Mouse (Mus musculus) MEL (cell line): ENCODE measurements around the gene Prm2. TPM values are rescaled to one million over a fixed set of nuclear protein-coding genes. Genes with fewer than 3 reads are reported as not detected.
A peak's percentile ranks its signal among the peaks of the same experiment; 100 is the strongest.

Source experiments
- DNase-seq: peaks from one replicate; pipeline ENCODE4 v3.0.0; 2011; ENCODE audit warnings: low read depth, low spot score
- H3K27ac ChIP-seq: 2 replicates; pipeline ENCODE4 v1.5.1; 2012; ENCODE audit warnings: low read depth, mild to moderate bottlenecking, control low read depth, low read length, moderate library complexity; ENCODE audit not compliant: control insufficient read depth
- H3K27me3 ChIP-seq, 2 experiments: fragments of 150-350 bp in 1 of 2; sonication (generic) in 1 of 2; 2 replicates each; pipeline ENCODE4 v1.6.1; 2012; ENCODE audit warnings: low read length in 2 of 2, mild to moderate bottlenecking in 2 of 2, improper control_type of control experiment in 1 of 2, moderate library complexity in 1 of 2; ENCODE audit not compliant: insufficient read depth in 2 of 2, control insufficient read depth in 1 of 2
- H3K36me3 ChIP-seq, 2 experiments: 2 replicates each; pipeline ENCODE4 v1.6.1; 2012 to 2014; ENCODE audit warnings: low read length in 2 of 2, improper control_type of control experiment in 1 of 2, inconsistent platforms in 1 of 2, mild to moderate bottlenecking in 1 of 2; ENCODE audit not compliant: insufficient read depth in 2 of 2, control insufficient read depth in 1 of 2
- H3K4me1 ChIP-seq, 2 experiments: fragments of 150-350 bp in 1 of 2; sonication (generic) in 1 of 2; 2 replicates each; pipeline ENCODE4 v1.6.1; 2012; ENCODE audit warnings: low read length in 2 of 2, improper control_type of control experiment in 1 of 2, mild to moderate bottlenecking in 1 of 2; ENCODE audit not compliant: insufficient read depth in 2 of 2, control insufficient read depth in 1 of 2
- H3K4me3 ChIP-seq, 2 experiments: fragments of 150-350 bp in 1 of 2; sonication (generic) in 1 of 2; 2 replicates each; pipeline ENCODE4 v1.5.1; 2012; ENCODE audit warnings: low read depth in 2 of 2, low read length in 2 of 2, mild to moderate bottlenecking in 2 of 2, moderate library complexity in 2 of 2, control low read depth in 1 of 2, improper control_type of control experiment in 1 of 2; ENCODE audit not compliant: control insufficient read depth in 1 of 2, insufficient read depth in 1 of 2
- H3K79me2 ChIP-seq: 2 replicates; pipeline ENCODE4 v1.6.1; 2012; ENCODE audit warnings: mild to moderate bottlenecking, low read length, moderate library complexity; ENCODE audit not compliant: control insufficient read depth, poor library complexity, insufficient read depth
- H3K9ac ChIP-seq: 2 replicates; pipeline ENCODE4 v1.6.1; 2012; ENCODE audit warnings: low read depth, mild to moderate bottlenecking, control low read depth, low read length, moderate library complexity; ENCODE audit not compliant: control insufficient read depth, poor library complexity, severe bottlenecking
- H3K9me3 ChIP-seq: fragments of 150-350 bp; sonication (generic); replicated peaks from 2 replicates; pipeline ENCODE4 v1.6.1; 2012; ENCODE audit warnings: mild to moderate bottlenecking, low read length, improper control_type of control experiment, moderate library complexity; ENCODE audit not compliant: insufficient read depth
- CHD1 ChIP-seq: IDR thresholded peaks from 2 replicates; pipeline ENCODE4 v1.6.1; 2012; ENCODE audit warnings: low read depth, mild to moderate bottlenecking, inconsistent platforms, low read length, improper control_type of control experiment
- CHD2 ChIP-seq: IDR thresholded peaks from 2 replicates; pipeline ENCODE4 v1.6.1; 2011; ENCODE audit warnings: low read length, improper control_type of control experiment
- CTCF ChIP-seq, 3 experiments: IDR thresholded peaks in 2 of 3; conservative IDR thresholded peaks in 1 of 3; 2 replicates each; pipeline ENCODE4 v1.5.1; 2011 to 2012; ENCODE audit warnings: low read length in 3 of 3, low read depth in 2 of 3, mild to moderate bottlenecking in 2 of 3, improper control_type of control experiment in 1 of 3, inconsistent platforms in 1 of 3, mixed read lengths in 1 of 3, moderate library complexity in 1 of 3; ENCODE audit not compliant: control insufficient read depth in 1 of 3, insufficient read depth in 1 of 3, poor library complexity in 1 of 3, severe bottlenecking in 1 of 3
- E2F4 ChIP-seq: IDR thresholded peaks from 2 replicates; pipeline ENCODE4 v1.6.1; 2011; ENCODE audit warnings: low read depth, low read length, improper control_type of control experiment, borderline replicate concordance
- ELF1 ChIP-seq: IDR thresholded peaks from 2 replicates; pipeline ENCODE4 v1.6.1; 2014; ENCODE audit warnings: low read depth, mild to moderate bottlenecking, inconsistent platforms, low read length, improper control_type of control experiment, moderate library complexity
- EP300 ChIP-seq, 2 experiments: IDR thresholded peaks; 2 replicates each; pipeline ENCODE4 v1.6.1; 2011; ENCODE audit warnings: improper control_type of control experiment in 2 of 2, low read length in 2 of 2, low read depth in 1 of 2, mild to moderate bottlenecking in 1 of 2
- JUND ChIP-seq: IDR thresholded peaks from 2 replicates; pipeline ENCODE4 v1.6.1; 2011; ENCODE audit warnings: low read depth, mild to moderate bottlenecking, improper control_type of control experiment, low read length
- KAT2A ChIP-seq: conservative IDR thresholded peaks from 2 replicates; pipeline ENCODE4 v1.6.1; 2012; ENCODE audit warnings: low read depth, low read length, improper control_type of control experiment, inconsistent platforms
- MAZ ChIP-seq: IDR thresholded peaks from 2 replicates; pipeline ENCODE4 v1.6.1; 2012; ENCODE audit warnings: low read depth, mild to moderate bottlenecking, inconsistent platforms, low read length, improper control_type of control experiment
- MEF2A ChIP-seq: IDR thresholded peaks from 2 replicates; pipeline ENCODE4 v1.6.1; 2014; ENCODE audit warnings: low read depth, mild to moderate bottlenecking, inconsistent platforms, low read length, improper control_type of control experiment; ENCODE audit not compliant: poor library complexity, insufficient replicate concordance, severe bottlenecking; ENCODE audit errors: extremely low read depth
- MXI1 ChIP-seq: IDR thresholded peaks from 2 replicates; pipeline ENCODE4 v1.6.1; 2011; ENCODE audit warnings: mild to moderate bottlenecking, low read depth, low read length, improper control_type of control experiment
- MYB ChIP-seq: IDR thresholded peaks from 2 replicates; pipeline ENCODE4 v1.6.1; 2011; ENCODE audit warnings: mild to moderate bottlenecking, low read depth, low read length, improper control_type of control experiment
- NRF1 ChIP-seq: IDR thresholded peaks from 2 replicates; pipeline ENCODE4 v1.6.1; 2014; ENCODE audit warnings: low read depth, mild to moderate bottlenecking, inconsistent platforms, low read length, improper control_type of control experiment, moderate library complexity; ENCODE audit not compliant: poor library complexity, insufficient read depth, severe bottlenecking
- RCOR1 ChIP-seq: IDR thresholded peaks from 2 replicates; pipeline ENCODE4 v1.6.1; 2012; ENCODE audit warnings: low read depth, mild to moderate bottlenecking, inconsistent platforms, low read length, improper control_type of control experiment
- SIN3A ChIP-seq: IDR thresholded peaks from 2 replicates; pipeline ENCODE4 v1.6.1; 2012; ENCODE audit warnings: low read length, improper control_type of control experiment, inconsistent platforms
- SMC3 ChIP-seq: IDR thresholded peaks from 2 replicates; pipeline ENCODE4 v1.6.1; 2011; ENCODE audit warnings: low read depth, low read length, improper control_type of control experiment
- TAL1 ChIP-seq: IDR thresholded peaks from 2 replicates; pipeline ENCODE4 v1.6.1; 2012; ENCODE audit warnings: mild to moderate bottlenecking, inconsistent platforms, low read length, moderate library complexity, mixed read lengths
- TBP ChIP-seq: IDR thresholded peaks from 2 replicates; pipeline ENCODE4 v1.8.0; 2011; ENCODE audit warnings: low read depth, low read length, improper control_type of control experiment
- TCF12 ChIP-seq: IDR thresholded peaks from 2 replicates; pipeline ENCODE4 v1.6.1; 2014; ENCODE audit warnings: low read depth, mild to moderate bottlenecking, inconsistent platforms, low read length, improper control_type of control experiment, moderate library complexity
- USF1 ChIP-seq: IDR thresholded peaks from 2 replicates; pipeline ENCODE4 v1.6.1; 2014; ENCODE audit warnings: low read depth, mild to moderate bottlenecking, inconsistent platforms, low read length, improper control_type of control experiment, moderate library complexity
- polyA plus RNA-seq, 2 experiments: library from polyadenylated mRNA; stranded (reverse) in 1 of 2; unstranded in 1 of 2; fragments of >175 nt in 1 of 2; fragments of >200 nt in 1 of 2; gene quantifications; 2 replicates each; pipeline versions ENCODE4 v1.2.1 to v1.2.4; 2012; ENCODE audit warnings: low replicate concordance in 2 of 2, low read depth in 1 of 2; ENCODE audit not compliant: insufficient read length in 2 of 2, insufficient read depth in 1 of 2, missing spikeins in 1 of 2
- total RNA-seq: library from RNA; depleted of rRNA; stranded (reverse); fragments of 300-350 nt; gene quantifications from 2 replicates; pipeline ENCODE4 v1.2.3, GENCODE M21; 2012

Prm2 gene
- total and polyA plus RNA-seq, 3 experiments = not detected

GRCm38 (mm10) chr16:10767158-10767557 is 28.8 kb downstream of the Prm2 start (continued):
- TF ChIP-seq EP300 (IDR thresholded peaks at IDR 0.05; ENCODE audit: low read depth in 1 of 2, low read length in 2 of 2) = no peak
- TF ChIP-seq JUND = no peak
- no peak for TF ChIP-seq MAZ
- peak; percentile 67 for TF ChIP-seq SMC3
- TF ChIP-seq KAT2A = no peak
- TF ChIP-seq NRF1 = no peak
- no peak for TF ChIP-seq RCOR1
- TF ChIP-seq CHD2 = no peak
- TF ChIP-seq E2F4 = no peak
- TF ChIP-seq MXI1 = no peak
- TF ChIP-seq, all 39 proteins: peak for 5

GRCm38 (mm10) chr16:10764323-10764722 is 31.6 kb downstream of the Prm2 start:
- Histone ChIP-seq H3K9ac (no peak overlapping the region), H3K79me2 (no peaks in the 10 kb centered on the region), H3K4me3 (no peak overlapping the region), H3K4me1 (peaks cover 0 to 4% of the 10 kb centered on the region in 2 experiments; a peak in 1 of 4 replicates), H3K27me3 (no peaks in the 10 kb centered on the region; a peak in 1 of 4 replicates)
- TF ChIP-seq SIN3A (no peak), RCOR1 (no peak), MEF2A (no peak), TCF12 (no peak), EP300 (IDR thresholded peaks at IDR 0.05; ENCODE audit: low read depth in 1 of 2, low read length in 2 of 2) (no peak), KAT2A (no peak), ELF1 (no peak), MYB (no peak), CHD1 (no peak), MAZ (no peak), TAL1 (no peak), CTCF (IDR thresholded peaks at IDR 0.05 in 2 of 3, conservative IDR thresholded peaks at IDR 0.05 in 1 of 3; ENCODE audit: control insufficient read depth in 1 of 3, insufficient read depth in 1 of 3, low read depth in 2 of 3, low read length in 3 of 3, poor library complexity in 1 of 3, severe bottlenecking in 1 of 3) (no peak), USF1 (no peak), TBP (no peak)
- TF ChIP-seq, all 39 proteins: peak for 0
- Histone ChIP-seq H3K27ac (no peak overlapping the region), H3K9me3 (no peaks in the 10 kb centered on the region), H3K36me3 (no peaks in the 10 kb centered on the region; a peak in 1 of 4 replicates)
- no peak for DNase-seq
